Mouse (Mus musculus): ENCODE results near the gene Hcrt.

DNA sequence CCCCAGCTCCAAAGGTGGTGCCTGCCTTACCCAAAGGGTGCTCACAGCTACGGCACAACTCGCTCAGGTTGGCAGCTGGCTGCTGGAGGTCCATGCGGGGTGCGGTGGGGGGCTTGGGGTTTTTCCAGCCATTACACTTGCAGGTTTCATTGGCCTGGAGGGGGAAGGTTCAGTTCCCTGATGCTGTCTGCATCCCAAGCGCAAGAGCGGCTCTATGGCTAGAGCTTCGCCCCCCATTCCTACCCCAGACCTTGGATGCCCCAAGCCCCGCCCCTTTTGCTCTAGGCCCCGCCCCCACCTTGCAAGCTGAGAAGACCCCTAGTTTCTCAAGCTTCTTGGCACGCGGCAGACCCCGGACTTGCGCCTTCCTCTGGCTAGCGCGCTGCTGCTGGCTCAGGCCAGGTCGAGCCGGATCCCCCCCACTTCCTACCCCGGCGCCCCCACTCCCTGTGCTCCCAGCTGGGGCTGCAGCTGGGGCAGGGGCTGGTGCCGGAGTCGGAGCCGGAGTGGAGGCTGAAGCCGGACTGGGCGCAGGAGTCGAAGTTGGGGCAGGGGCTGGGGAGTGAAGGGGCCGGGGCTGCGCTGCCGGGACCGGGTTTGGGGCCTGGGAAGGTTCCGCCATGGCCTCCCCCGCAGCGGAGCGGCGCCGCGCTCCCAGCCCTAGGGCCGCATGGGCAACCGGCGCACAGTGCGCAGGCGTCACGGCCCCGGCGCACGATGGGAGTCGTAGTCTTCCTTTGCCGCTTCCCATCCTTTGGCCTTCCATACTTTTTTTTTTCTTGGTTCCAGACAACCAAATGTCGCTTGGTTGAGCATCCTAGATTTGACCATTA, 50.7 kb downstream of the Hcrt start, which contains the start of gene Kat2a:
- TF ChIP-seq CTCF (IDR thresholded peaks at IDR 0.05; ENCODE audit: borderline replicate concordance, insufficient read depth, low read depth, low read length) (no peak), POLR2A (IDR thresholded peaks at IDR 0.05; ENCODE audit: borderline replicate concordance, insufficient read depth, low read length) (peak; percentile 85)
